Mouse (Mus musculus) embryonic facial prominence, embryonic 12.5 days (tissue): ENCODE measurements around the gene Coro2b. TPM values are rescaled to one million over a fixed set of nuclear protein-coding genes. Genes with fewer than 3 reads are reported as not detected.

ENCODE experiments used
- ATAC-seq: fragments of 200-750 bp; cut with Nextera tagmentation; 2 replicates; pipeline ENCODE4 v1.8.0; 2017; ENCODE audit not compliant: insufficient number of reproducible peaks, insufficient read depth, low FRiP score, low TSS enrichment
- H3K27ac ChIP-seq: fragments of 300-500 bp; sonication (generic); 2 replicates; pipeline ENCODE4 v1.5.1; 2016; ENCODE audit warnings: mild to moderate bottlenecking
- H3K27me3 ChIP-seq: fragments of 300-500 bp; sonication (generic); 2 replicates; pipeline ENCODE4 v1.6.1; 2016; ENCODE audit warnings: mild to moderate bottlenecking, moderate library complexity
- H3K36me3 ChIP-seq: fragments of 300-500 bp; sonication (generic); 2 replicates; pipeline ENCODE4 v1.6.1; 2016; ENCODE audit warnings: mild to moderate bottlenecking
- H3K4me1 ChIP-seq: fragments of 300-500 bp; sonication (generic); 2 replicates; pipeline ENCODE4 v1.6.1; 2016
- H3K4me2 ChIP-seq: fragments of 300-500 bp; sonication (generic); replicated peaks from 2 replicates; pipeline ENCODE4 v1.6.1; 2016; ENCODE audit warnings: mild to moderate bottlenecking, moderate library complexity
- H3K4me3 ChIP-seq: fragments of 300-500 bp; sonication (generic); 2 replicates; pipeline ENCODE4 v1.5.1; 2016; ENCODE audit warnings: mild to moderate bottlenecking
- H3K9ac ChIP-seq: fragments of 300-500 bp; sonication (generic); 2 replicates; pipeline ENCODE4 v1.6.1; 2016; ENCODE audit warnings: mild to moderate bottlenecking, moderate library complexity
- H3K9me3 ChIP-seq: fragments of 300-500 bp; sonication (generic); 2 replicates; pipeline ENCODE4 v1.6.1; 2016; ENCODE audit warnings: mild to moderate bottlenecking, moderate library complexity
- whole genome bisulfite sequencing: fragments of 180-500 bp; shearing (Covaris S2); methylation state at CpG from one replicate; pipeline ENCODE4 v1.1.7; 2016; 5-methylcytosine and 5-hydroxymethylcytosine counted together
- polyA plus RNA-seq: library from polyadenylated mRNA; unstranded; fragments of >200 nt; fragmentation: Nextera tagmentation; extraction: Ambion mirVana; gene quantifications from 2 replicates; pipeline ENCODE4 v1.2.1, GENCODE M21; 2016

Gene Coro2b
- polyA plus RNA-seq, 1 experiment from 2014 or later = 12.9 TPM

- ATAC-seq = no peak
- Histone ChIP-seq H3K4me2 (no peak overlapping the region), H3K27me3 (no peaks in the 10 kb centered on the region), H3K9ac (no peak overlapping the region), H3K27ac (no peak overlapping the region), H3K4me1 (peaks cover 27% of the 10 kb centered on the region), H3K4me3 (no peak overlapping the region), H3K36me3 (no peaks in the 10 kb centered on the region), H3K9me3 (no peaks in the 10 kb centered on the region)
- WGBS = 93% methylated on average over 6 of the region's 6 CpGs
Measured at GRCm38 (mm10) chr9:62509617-62510016, 27.2 kb downstream of the Coro2b start.

GRCm38 (mm10) chr9:62508740-62509524, 27.9 kb downstream of the Coro2b start:
- ATAC-seq = no peak
- H3K4me3 ChIP-seq = no peak overlapping the region
- peak overlapping the region; percentile 5; the same call in 1 of the 2 replicates for H3K27ac ChIP-seq
- whole genome bisulfite sequencing = 64% methylated on average over 10 of the region's 10 CpGs
- no peaks in the 10 kb centered on the region for H3K27me3 ChIP-seq
- H3K4me2 ChIP-seq = no peak overlapping the region
- H3K4me1 ChIP-seq = peaks cover 26% of the 10 kb centered on the region
- H3K36me3 ChIP-seq = no peaks in the 10 kb centered on the region
- H3K9ac ChIP-seq = no peak overlapping the region
- no peaks in the 10 kb centered on the region for H3K9me3 ChIP-seq

- Histone ChIP-seq H3K36me3 (no peaks in the 10 kb centered on the region), H3K4me3 (no peak overlapping the region), H3K27ac (no peak overlapping the region), H3K27me3 (no peaks in the 10 kb centered on the region), H3K4me1 (peaks cover 16% of the 10 kb centered on the region), H3K9ac (no peak overlapping the region), H3K9me3 (no peaks in the 10 kb centered on the region), H3K4me2 (no peak overlapping the region)
- WGBS = 87% methylated on average over 11 of the region's 11 CpGs
- ATAC-seq = no peak
Measured at GRCm38 (mm10) chr9:62506467-62507067, 30.3 kb downstream of the Coro2b start.

- Histone ChIP-seq H3K9ac (no peak overlapping the region), H3K27ac (no peak overlapping the region), H3K27me3 (no peaks in the 10 kb centered on the region), H3K9me3 (no peaks in the 10 kb centered on the region), H3K4me2 (no peak overlapping the region), H3K4me3 (no peak overlapping the region), H3K4me1 (peaks cover 10% of the 10 kb centered on the region; the same call in 1 of the 2 replicates), H3K36me3 (no peaks in the 10 kb centered on the region)
- ATAC-seq = no peak
- 64% methylated on average over 7 of the region's 7 CpGs for WGBS
Measured at GRCm38 (mm10) chr9:62504129-62504528, 32.7 kb downstream of the Coro2b start.

- ATAC-seq = no peak
- Histone ChIP-seq H3K4me2 (no peak overlapping the region), H3K27ac (no peak overlapping the region), H3K9ac (no peak overlapping the region), H3K4me1 (0 out of 2 replicates have a peak, but pooled peaks cover 2% of the 10 kb centered on the region), H3K4me3 (no peak overlapping the region), H3K36me3 (no peaks in the 10 kb centered on the region), H3K27me3 (no peaks in the 10 kb centered on the region), H3K9me3 (no peaks in the 10 kb centered on the region)
- WGBS = 81% methylated on average over 2 of the region's 2 CpGs
Measured at GRCm38 (mm10) chr9:62502361-62502760, 34.5 kb downstream of the Coro2b start.

GRCm38 (mm10) chr9:62501566-62501965, 35.3 kb downstream of the Coro2b start:
- Histone ChIP-seq H3K4me1 (0 out of 2 replicates have a peak, but pooled peaks cover 2% of the 10 kb centered on the region), H3K9ac (no peak overlapping the region), H3K27ac (no peak overlapping the region), H3K27me3 (no peaks in the 10 kb centered on the region), H3K4me2 (no peak overlapping the region), H3K36me3 (no peaks in the 10 kb centered on the region), H3K9me3 (no peaks in the 10 kb centered on the region), H3K4me3 (no peak overlapping the region)
- 87% methylated on average over 3 of the region's 3 CpGs for WGBS
- ATAC-seq = no peak

GRCm38 (mm10) chr9:62500007-62500406, 36.8 kb downstream of the Coro2b start:
- no peaks in the 10 kb centered on the region for H3K36me3 ChIP-seq
- H3K27ac ChIP-seq = no peak overlapping the region
- no peak for ATAC-seq
- 0 out of 2 replicates have a peak, but pooled peaks cover 2% of the 10 kb centered on the region for H3K4me1 ChIP-seq
- no peak overlapping the region for H3K4me3 ChIP-seq
- H3K27me3 ChIP-seq = no peaks in the 10 kb centered on the region
- WGBS = 71% methylated on average over 4 of the region's 4 CpGs
- no peak overlapping the region for H3K4me2 ChIP-seq
- H3K9me3 ChIP-seq = no peaks in the 10 kb centered on the region
- no peak overlapping the region for H3K9ac ChIP-seq

GRCm38 (mm10) chr9:62498945-62499344, 37.9 kb downstream of the Coro2b start:
- WGBS = 89% methylated on average over 6 of the region's 6 CpGs
- Histone ChIP-seq H3K4me3 (no peak overlapping the region), H3K4me2 (no peak overlapping the region), H3K27ac (no peak overlapping the region), H3K27me3 (no peaks in the 10 kb centered on the region), H3K9me3 (no peaks in the 10 kb centered on the region), H3K9ac (no peak overlapping the region), H3K36me3 (no peaks in the 10 kb centered on the region), H3K4me1 (0 out of 2 replicates have a peak, but pooled peaks cover under 1% of the 10 kb centered on the region)
- ATAC-seq = no peak

GRCm38 (mm10) chr9:62497135-62498092, 39.4 kb downstream of the Coro2b start:
- H3K9me3 ChIP-seq = no peaks in the 10 kb centered on the region
- no peaks in the 10 kb centered on the region for H3K36me3 ChIP-seq
- H3K4me1 ChIP-seq = no peaks in the 10 kb centered on the region
- no peak for ATAC-seq
- 63% methylated on average over 18 of the region's 18 CpGs for WGBS
- H3K9ac ChIP-seq = no peak overlapping the region
- H3K27me3 ChIP-seq = no peaks in the 10 kb centered on the region
- H3K4me2 ChIP-seq = no peak overlapping the region
- 0 out of 2 replicates have a peak overlapping the region, but pooled peaks have one; percentile 20 for H3K27ac ChIP-seq
- no peak overlapping the region for H3K4me3 ChIP-seq

GRCm38 (mm10) chr9:62492306-62492990, 44.4 kb downstream of the Coro2b start:
- H3K4me3 ChIP-seq = no peak overlapping the region
- H3K27me3 ChIP-seq = no peaks in the 10 kb centered on the region
- H3K9me3 ChIP-seq = no peaks in the 10 kb centered on the region
- 43% methylated on average over 6 of the region's 6 CpGs for WGBS
- H3K9ac ChIP-seq = no peak overlapping the region
- H3K4me1 ChIP-seq = no peaks in the 10 kb centered on the region
- H3K4me2 ChIP-seq = no peak overlapping the region
- no peak for ATAC-seq
- no peak overlapping the region for H3K27ac ChIP-seq
- no peaks in the 10 kb centered on the region for H3K36me3 ChIP-seq

GRCm38 (mm10) chr9:62491611-62492010, 45.2 kb downstream of the Coro2b start:
- H3K4me1 ChIP-seq = no peaks in the 10 kb centered on the region
- no peak overlapping the region for H3K4me3 ChIP-seq
- no peak overlapping the region for H3K27ac ChIP-seq
- WGBS = 84% methylated on average over 5 of the region's 5 CpGs
- ATAC-seq = no peak
- H3K9ac ChIP-seq = no peak overlapping the region
- H3K4me2 ChIP-seq = no peak overlapping the region
- no peaks in the 10 kb centered on the region for H3K27me3 ChIP-seq
- 0 out of 2 replicates have a peak, but pooled peaks cover 3% of the 10 kb centered on the region for H3K36me3 ChIP-seq
- no peaks in the 10 kb centered on the region for H3K9me3 ChIP-seq
